Mouse (Mus musculus) CH12.LX (cell line): ENCODE data around the gene Git2. TPM values are rescaled to one million over a fixed set of nuclear protein-coding genes. Genes with fewer than 3 reads are reported as not detected.
A peak's percentile ranks its signal among the peaks of the same experiment; 100 is the strongest.

Source experiments
- DNase-seq: peaks from one replicate; pipeline ENCODE4 v3.0.0-alpha.2; 2013; ENCODE audit errors: extremely low read depth
- H3K27ac ChIP-seq: 2 replicates; pipeline ENCODE4 v1.5.1; 2012; ENCODE audit warnings: low read depth, mild to moderate bottlenecking, control low read depth, moderate library complexity; ENCODE audit not compliant: insufficient read depth
- H3K27me3 ChIP-seq: replicated peaks from 2 replicates; pipeline ENCODE3; 2012; ENCODE audit warnings: inconsistent platforms
- H3K36me3 ChIP-seq, 2 experiments: replicated peaks in 1 of 2; 2 replicates each; pipeline versions ENCODE3 to v1.6.1; 2012; ENCODE audit warnings: inconsistent platforms in 1 of 2, low read length in 1 of 2, mild to moderate bottlenecking in 1 of 2, mixed read lengths in 1 of 2, moderate library complexity in 1 of 2; ENCODE audit not compliant: control insufficient read depth in 1 of 2, insufficient read depth in 1 of 2
- H3K4me1 ChIP-seq, 2 experiments: 2 replicates each; pipeline ENCODE4 v1.6.1; 2012; ENCODE audit warnings: inconsistent platforms in 1 of 2, moderate library complexity in 1 of 2; ENCODE audit not compliant: insufficient read depth in 2 of 2, control insufficient read depth in 1 of 2
- H3K4me2 ChIP-seq: 2 replicates; pipeline ENCODE4 v1.6.1; 2012; ENCODE audit warnings: low read depth, mild to moderate bottlenecking, control low read depth; ENCODE audit not compliant: poor library complexity, insufficient read depth, severe bottlenecking
- H3K4me3 ChIP-seq, 3 experiments: fragments of 150-350 bp in 1 of 3; sonication (generic) in 1 of 3; replicated peaks in 1 of 3; 2 replicates each; pipeline versions ENCODE3 to v1.5.1; 2011 to 2012; ENCODE audit warnings: low read depth in 2 of 3, low read length in 2 of 3, mild to moderate bottlenecking in 2 of 3, moderate library complexity in 2 of 3, control low read depth in 1 of 3, improper control_type of control experiment in 1 of 3, inconsistent platforms in 1 of 3, mixed read lengths in 1 of 3; ENCODE audit not compliant: poor library complexity in 1 of 3
- H3K79me2 ChIP-seq: replicated peaks from 2 replicates; pipeline ENCODE4 v1.6.1; 2012; ENCODE audit warnings: mild to moderate bottlenecking, moderate library complexity; ENCODE audit not compliant: control insufficient read depth, poor library complexity, insufficient read depth, severe bottlenecking; ENCODE audit errors: extremely low read depth
- H3K9ac ChIP-seq: 2 replicates; pipeline ENCODE4 v1.6.1; 2012; ENCODE audit warnings: low read depth, mild to moderate bottlenecking, control low read depth, moderate library complexity; ENCODE audit not compliant: insufficient read depth
- H3K9me3 ChIP-seq: replicated peaks from 2 replicates; pipeline ENCODE3; 2012; ENCODE audit warnings: low read length, inconsistent platforms, mixed read lengths
- BHLHE40 ChIP-seq: IDR thresholded peaks from 2 replicates; pipeline ENCODE4 v1.6.1; 2011; ENCODE audit warnings: mild to moderate bottlenecking, low read depth, low read length, improper control_type of control experiment
- CHD1 ChIP-seq: IDR thresholded peaks from 2 replicates; pipeline ENCODE4 v1.6.1; 2012; ENCODE audit warnings: low read depth, low read length, improper control_type of control experiment, inconsistent platforms
- CTCF ChIP-seq, 2 experiments: IDR thresholded peaks in 1 of 2; conservative IDR thresholded peaks in 1 of 2; 2 replicates each; pipeline ENCODE4 v1.5.1; 2011 to 2012; ENCODE audit warnings: low read depth in 2 of 2, low read length in 2 of 2, improper control_type of control experiment in 1 of 2, inconsistent platforms in 1 of 2, mild to moderate bottlenecking in 1 of 2, moderate library complexity in 1 of 2
- EP300 ChIP-seq: IDR thresholded peaks from 2 replicates; pipeline ENCODE4 v1.6.1; 2011; ENCODE audit warnings: low read length, improper control_type of control experiment
- ETS1 ChIP-seq: conservative IDR thresholded peaks from 2 replicates; pipeline ENCODE4 v1.6.1; 2012; ENCODE audit warnings: low read depth, mild to moderate bottlenecking, inconsistent platforms, low read length, improper control_type of control experiment, moderate library complexity
- GABPA ChIP-seq: IDR thresholded peaks from 2 replicates; pipeline ENCODE4 v1.6.1; 2012; ENCODE audit warnings: low read depth, low read length, improper control_type of control experiment, inconsistent platforms; ENCODE audit not compliant: insufficient replicate concordance
- HCFC1 ChIP-seq: IDR thresholded peaks from 2 replicates; pipeline ENCODE4 v1.6.1; 2012; ENCODE audit warnings: low read depth, mild to moderate bottlenecking, inconsistent platforms, low read length, improper control_type of control experiment
- IRF4 ChIP-seq: IDR thresholded peaks from 2 replicates; pipeline ENCODE4 v1.6.1; 2014; ENCODE audit warnings: low read depth, mild to moderate bottlenecking, inconsistent platforms, low read length, improper control_type of control experiment
- JUN ChIP-seq: IDR thresholded peaks from 2 replicates; pipeline ENCODE4 v1.6.1; 2011; ENCODE audit warnings: low read depth, mild to moderate bottlenecking, low read length, improper control_type of control experiment, moderate library complexity; ENCODE audit not compliant: insufficient read depth
- JUND ChIP-seq: conservative IDR thresholded peaks from 2 replicates; pipeline ENCODE4 v1.6.1; 2011; ENCODE audit warnings: low read depth, low read length, improper control_type of control experiment
- MAX ChIP-seq: IDR thresholded peaks from 2 replicates; pipeline ENCODE4 v1.6.1; 2011; ENCODE audit warnings: low read length, improper control_type of control experiment
- MEF2A ChIP-seq: IDR thresholded peaks from 2 replicates; pipeline ENCODE4 v1.6.1; 2014; ENCODE audit warnings: low read depth, mild to moderate bottlenecking, inconsistent platforms, low read length, improper control_type of control experiment, borderline replicate concordance
- MXI1 ChIP-seq: IDR thresholded peaks from 2 replicates; pipeline ENCODE4 v1.6.1; 2011; ENCODE audit warnings: mild to moderate bottlenecking, low read depth, low read length, improper control_type of control experiment
- MYC ChIP-seq: IDR thresholded peaks from 2 replicates; pipeline ENCODE4 v1.6.1; 2011; ENCODE audit warnings: low read depth, mild to moderate bottlenecking, improper control_type of control experiment, low read length
- NELFE ChIP-seq: IDR thresholded peaks from 2 replicates; pipeline ENCODE4 v1.6.1; 2011; ENCODE audit warnings: low read depth, low read length, improper control_type of control experiment
- NRF1 ChIP-seq: IDR thresholded peaks from 2 replicates; pipeline ENCODE4 v1.6.1; 2014; ENCODE audit warnings: low read depth, mild to moderate bottlenecking, inconsistent platforms, low read length, improper control_type of control experiment, moderate library complexity
- POLR2A ChIP-seq: IDR thresholded peaks from 2 replicates; pipeline ENCODE4 v1.6.1; 2011; ENCODE audit warnings: low read depth, mild to moderate bottlenecking, improper control_type of control experiment, low read length
- POLR2AphosphoS2 ChIP-seq: IDR thresholded peaks from 2 replicates; pipeline ENCODE4 v1.6.1; 2011; ENCODE audit warnings: low read depth, low read length, improper control_type of control experiment
- RCOR1 ChIP-seq: conservative IDR thresholded peaks from 2 replicates; pipeline ENCODE4 v1.6.1; 2012; ENCODE audit warnings: low read depth, mild to moderate bottlenecking, inconsistent platforms, low read length, improper control_type of control experiment
- SIN3A ChIP-seq: IDR thresholded peaks from 2 replicates; pipeline ENCODE4 v1.6.1; 2012; ENCODE audit warnings: low read length, improper control_type of control experiment, inconsistent platforms
- SMC3 ChIP-seq: IDR thresholded peaks from 2 replicates; pipeline ENCODE4 v1.6.1; 2011; ENCODE audit warnings: low read depth, low read length, improper control_type of control experiment
- TBP ChIP-seq: conservative IDR thresholded peaks from 2 replicates; pipeline ENCODE4 v1.6.1; 2011; ENCODE audit warnings: low read depth, low read length, improper control_type of control experiment
- TCF12 ChIP-seq: IDR thresholded peaks from 2 replicates; pipeline ENCODE4 v1.6.1; 2014; ENCODE audit warnings: low read depth, mild to moderate bottlenecking, inconsistent platforms, low read length, improper control_type of control experiment
- UBTF ChIP-seq: IDR thresholded peaks from 2 replicates; pipeline ENCODE4 v1.6.1; 2012; ENCODE audit warnings: low read depth, mild to moderate bottlenecking, inconsistent platforms, low read length, improper control_type of control experiment, moderate library complexity
- USF1 ChIP-seq: IDR thresholded peaks from 2 replicates; pipeline ENCODE4 v1.6.1; 2014; ENCODE audit warnings: low read depth, mild to moderate bottlenecking, inconsistent platforms, low read length, improper control_type of control experiment
- USF2 ChIP-seq: conservative IDR thresholded peaks from 2 replicates; pipeline ENCODE4 v1.6.1; 2011; ENCODE audit warnings: low read depth, low read length, improper control_type of control experiment
- ZC3H11A ChIP-seq: IDR thresholded peaks from 2 replicates; pipeline ENCODE4 v1.6.1; 2012; ENCODE audit warnings: low read depth, mild to moderate bottlenecking, inconsistent platforms, low read length, improper control_type of control experiment
- ZMIZ1 ChIP-seq: IDR thresholded peaks from 2 replicates; pipeline ENCODE4 v1.6.1; 2012; ENCODE audit warnings: low read depth, mild to moderate bottlenecking, inconsistent platforms, low read length, improper control_type of control experiment
- ZNF384 ChIP-seq: IDR thresholded peaks from 2 replicates; pipeline ENCODE4 v1.6.1; 2012; ENCODE audit warnings: low read depth, low read length, improper control_type of control experiment, inconsistent platforms
- dilution Hi-C: fragments of 300-500 bp; cut with MboI; formaldehyde crosslinking; loops from 2 replicates; pipeline ENCODE4 v1.14.3; 2020; ENCODE audit warnings: low sequenced_read_pairs; ENCODE audit not compliant: extremely low pct_unique_long_range_greater_than_20kb, extremely low pct_ligation_motif_present
- in situ Hi-C: fragments of 300-500 bp; cut with MboI; formaldehyde crosslinking; loops from 3 replicates; pipeline ENCODE4 v1.14.3; 2019; ENCODE audit warnings: low sequenced_read_pairs, low pct_ligation_motif_present, low pct_unique_long_range_greater_than_20kb, mixed read lengths
- polyA plus RNA-seq: library from polyadenylated mRNA; unstranded; fragments of >175 nt; gene quantifications from 2 replicates; pipeline ENCODE4 v1.2.1, GENCODE M21; 2012; ENCODE audit warnings: low read depth; ENCODE audit not compliant: insufficient read length
- total RNA-seq, 2 experiments: library from RNA; depleted of rRNA; stranded (reverse); fragments of 300-350 nt in 1 of 2; fragments of >200 nt in 1 of 2; gene quantifications; 2 replicates each; pipeline ENCODE4 v1.2.3; 2012 to 2014

The Git2 gene
- total and polyA plus RNA-seq, 3 experiments, result 12.3 to 29.4 (median 22.1) TPM

GRCm38 (mm10) chr5:114784622-114785165, 9.4 kb upstream of the Git2 start:
- peaks cover 35 to 76% of the 10 kb centered on the region in 2 experiments for H3K4me1 ChIP-seq
- H3K4me3 ChIP-seq, result no peak overlapping the region
- in situ Hi-C loops (no loop called here), dilution Hi-C loops (no loop called here)
- TF ChIP-seq JUND (no peak), HCFC1 (no peak), SMC3 (no peak), MYC (no peak), MAX (no peak), EP300 (no peak), MXI1 (no peak), CTCF (conservative IDR thresholded peaks at IDR 0.05 in 1 of 2, IDR thresholded peaks at IDR 0.05 in 1 of 2; ENCODE audit: low read depth in 2 of 2, low read length in 2 of 2) (no peak), POLR2A (no peak), SIN3A (no peak), NELFE (no peak), ETS1 (no peak), GABPA (no peak), RCOR1 (no peak)
- no peak for DNase-seq
- H3K36me3 ChIP-seq, result peaks cover 26 to 55% of the 10 kb centered on the region in 2 experiments
- H3K9me3 ChIP-seq, result no peaks in the 10 kb centered on the region
- H3K4me2 ChIP-seq, result no peak overlapping the region
- H3K79me2 ChIP-seq, result peaks cover 3% of the 10 kb centered on the region; the same call in 1 of the 2 replicates
- no peak overlapping the region for H3K9ac ChIP-seq
- no peaks in the 10 kb centered on the region for H3K27me3 ChIP-seq
- H3K27ac ChIP-seq, result no peak overlapping the region

- peaks cover 35 to 85% of the 10 kb centered on the region in 2 experiments for H3K4me1 ChIP-seq
- dilution Hi-C loops (no loop called here), in situ Hi-C loops (no loop called here)
Observed at GRCm38 (mm10) chr5:114783405-114784163, 8.3 kb upstream of the Git2 start.

More at GRCm38 (mm10) chr5:114783405-114784163, 8.3 kb upstream of the Git2 start:
- H3K9ac ChIP-seq, result 0 out of 2 replicates have a peak overlapping the region, but pooled peaks have one; percentile 17
- no peak for TF ChIP-seq ZC3H11A
- TF ChIP-seq USF1, result peak; percentile 62
- TF ChIP-seq IRF4, result no peak; the same call in 1 of the 2 replicates
- TF ChIP-seq CHD1, result no peak
- peak; percentile 32; the same call in 1 of the 2 replicates for TF ChIP-seq EP300
- no peak for TF ChIP-seq JUN
- TF ChIP-seq BHLHE40, result peak; percentile 95
- no peak for TF ChIP-seq UBTF
- no peak for TF ChIP-seq MAX
- TF ChIP-seq JUND, result no peak
- no peak for TF ChIP-seq NRF1
- TF ChIP-seq USF2, result peak; percentile 43; the same call in 1 of the 2 replicates
- 0 out of 2 replicates have a peak, but pooled peaks have one; percentile 47 for TF ChIP-seq RCOR1
- no peak for TF ChIP-seq TCF12
- TF ChIP-seq TBP, result no peak
- TF ChIP-seq MEF2A, result peak; percentile 8; the same call in 1 of the 2 replicates
- peak; percentile 6; the same call in 1 of the 2 replicates for TF ChIP-seq ZNF384
- TF ChIP-seq ZMIZ1, result no peak
- TF ChIP-seq MXI1, result 0 out of 2 replicates have a peak, but pooled peaks have one; percentile 16
- TF ChIP-seq ETS1, result no peak
- no peak for TF ChIP-seq POLR2AphosphoS2
- DNase-seq, result peak; percentile 71
- peak overlapping the region in 1 of 3 experiments; percentile 48 for H3K4me3 ChIP-seq
- peak overlapping the region; percentile 92 for H3K27ac ChIP-seq
- peaks cover 19 to 44% of the 10 kb centered on the region in 2 experiments for H3K36me3 ChIP-seq
- H3K79me2 ChIP-seq, result peaks cover 6% of the 10 kb centered on the region; the same call in 1 of the 2 replicates
- H3K4me2 ChIP-seq, result peak overlapping the region; percentile 83
- H3K27me3 ChIP-seq, result no peaks in the 10 kb centered on the region
- H3K9me3 ChIP-seq, result no peaks in the 10 kb centered on the region
